In genomic region chr6:100884594-100885225, GRCm38 (mm10) we compare ENCODE assay signal across 23 mouse cellular contexts. TPM values are rescaled to one million over a fixed set of nuclear protein-coding genes. Genes with fewer than 3 reads are reported as not detected.
DNase-seq lines count a peak whose midpoint lies in the region; ATAC-seq and TF ChIP-seq lines count a peak whose summit lies in the region.
"Had no signal": no experiment of that assay in that cellular context is flagged by ENCODE, and none has a peak within 500 bp of the region (broad histone marks: within the 10 kb centered on the region; RNA-seq: fewer than 3 reads in every experiment).

No protein-coding gene starts in this region.

- no peak overlapping the region for H3K9ac ChIP-seq in hindbrain, embryonic 14.5 days
- H3K9ac ChIP-seq in hindbrain, embryonic 16.5 days (ENCODE audit: low read depth, low read length), result no peak overlapping the region
- no peak overlapping the region for H3K9ac ChIP-seq in kidney, embryonic 16.5 days (replicated peaks; ENCODE audit: low read length)
- H3K9ac ChIP-seq: heart, embryonic 15.5 days; intestine, embryonic 15.5 days; midbrain, embryonic 12.5 days; stomach, embryonic 15.5 days had no signal

- H3K4me3 ChIP-seq in hindbrain, embryonic 14.5 days (replicated peaks; ENCODE audit: low read length), result no peak overlapping the region
- H3K4me3 ChIP-seq in hindbrain, embryonic 10.5 days, result no peak overlapping the region
- H3K4me3 ChIP-seq in hindbrain, embryonic 16.5 days (ENCODE audit: low read length), result no peak overlapping the region
- no peak overlapping the region for H3K4me3 ChIP-seq in kidney, embryonic 16.5 days (ENCODE audit: low read length)
- H3K4me3 ChIP-seq: embryonic facial prominence, embryonic 10.5 days; heart, embryonic 15.5 days; intestine, embryonic 15.5 days; midbrain, embryonic 12.5 days; stomach, embryonic 15.5 days had no signal

- no peak for TF ChIP-seq POLR2A in brain, embryonic 14.5 days (IDR thresholded peaks at IDR 0.05; ENCODE audit: borderline replicate concordance, extremely low read depth, insufficient read depth, insufficient read length, poor library complexity, severe bottlenecking)

- no peak for TF ChIP-seq CTCF in brain, embryonic 14.5 days (IDR thresholded peaks at IDR 0.05; ENCODE audit: borderline replicate concordance, extremely low read depth, insufficient read depth, insufficient read length)

- no peaks in the 10 kb centered on the region for H3K36me3 ChIP-seq in hindbrain, embryonic 14.5 days (replicated peaks; ENCODE audit: control insufficient read depth, insufficient read depth)
- no peaks in the 10 kb centered on the region for H3K36me3 ChIP-seq in hindbrain, embryonic 10.5 days
- H3K36me3 ChIP-seq in hindbrain, embryonic 16.5 days (ENCODE audit: control insufficient read depth, insufficient read depth, low read length), result no peaks in the 10 kb centered on the region
- H3K36me3 ChIP-seq in kidney, embryonic 16.5 days (ENCODE audit: insufficient read depth, low read length), result no peaks in the 10 kb centered on the region
- H3K36me3 ChIP-seq: embryonic facial prominence, embryonic 10.5 days; heart, embryonic 15.5 days; intestine, embryonic 15.5 days; midbrain, embryonic 12.5 days; stomach, embryonic 15.5 days had no signal

- ATAC-seq in hindbrain, embryonic 14.5 days (ENCODE audit: low FRiP score), result peak; percentile 39; the same call in 1 of the 2 replicates
- ATAC-seq in hindbrain, embryonic 16.5 days, result peak; percentile 53
- no peak for ATAC-seq in kidney, embryonic 16.5 days (ENCODE audit: low FRiP score, low TSS enrichment)
- ATAC-seq: intestine, embryonic 15.5 days had no signal

- H3K9me3 ChIP-seq in hindbrain, embryonic 14.5 days (ENCODE audit: control insufficient read depth, low read length), result no peaks in the 10 kb centered on the region
- no peaks in the 10 kb centered on the region for H3K9me3 ChIP-seq in hindbrain, embryonic 10.5 days
- H3K9me3 ChIP-seq in hindbrain, embryonic 16.5 days (ENCODE audit: control insufficient read depth, low read length), result peaks cover 3% of the 10 kb centered on the region
- no peaks in the 10 kb centered on the region for H3K9me3 ChIP-seq in kidney, embryonic 16.5 days (ENCODE audit: low read length)
- H3K9me3 ChIP-seq: embryonic facial prominence, embryonic 10.5 days; heart, embryonic 15.5 days; intestine, embryonic 15.5 days; midbrain, embryonic 12.5 days; stomach, embryonic 15.5 days had no signal

- WGBS in hindbrain, embryonic 14.5 days, result 59% methylated on average over 12 of the region's 12 CpGs
- 93% methylated on average over 12 of the region's 12 CpGs for WGBS in hindbrain, embryonic 10.5 days
- 66% methylated on average over 12 of the region's 12 CpGs for WGBS in hindbrain, embryonic 16.5 days
- WGBS in kidney, embryonic 16.5 days, result 89% methylated on average over 12 of the region's 12 CpGs

- no peak overlapping the region for H3K27ac ChIP-seq in hindbrain, embryonic 14.5 days
- H3K27ac ChIP-seq in hindbrain, embryonic 10.5 days, result no peak overlapping the region
- H3K27ac ChIP-seq in hindbrain, embryonic 16.5 days (ENCODE audit: low read depth, low read length), result no peak overlapping the region
- H3K27ac ChIP-seq in kidney, embryonic 16.5 days (ENCODE audit: low read length), result no peak overlapping the region
- H3K27ac ChIP-seq: embryonic facial prominence, embryonic 10.5 days; heart, embryonic 15.5 days; intestine, embryonic 15.5 days; macrophage; midbrain, embryonic 12.5 days; stomach, embryonic 15.5 days had no signal

- H3K4me2 ChIP-seq in hindbrain, embryonic 14.5 days (replicated peaks), result no peak overlapping the region
- no peak overlapping the region for H3K4me2 ChIP-seq in hindbrain, embryonic 16.5 days (ENCODE audit: low read length)
- H3K4me2 ChIP-seq in kidney, embryonic 16.5 days (replicated peaks; ENCODE audit: low read depth, low read length), result no peak overlapping the region
- H3K4me2 ChIP-seq: heart, embryonic 15.5 days; intestine, embryonic 15.5 days; midbrain, embryonic 12.5 days; stomach, embryonic 15.5 days had no signal

- H3K4me1 ChIP-seq in hindbrain, embryonic 14.5 days (replicated peaks; ENCODE audit: control insufficient read depth, insufficient read depth, low read length), result no peaks in the 10 kb centered on the region
- H3K4me1 ChIP-seq in hindbrain, embryonic 10.5 days (replicated peaks), result 0 out of 2 replicates have a peak, but pooled peaks cover 3% of the 10 kb centered on the region
- no peaks in the 10 kb centered on the region; the same call in 1 of the 2 replicates for H3K4me1 ChIP-seq in hindbrain, embryonic 16.5 days (ENCODE audit: control insufficient read depth, insufficient read depth, low read depth, low read length)
- peaks cover 9% of the 10 kb centered on the region; the same call in 1 of the 2 replicates for H3K4me1 ChIP-seq in kidney, embryonic 16.5 days (ENCODE audit: insufficient read depth, low read length)
- H3K4me1 ChIP-seq: heart, embryonic 15.5 days; midbrain, embryonic 12.5 days; stomach, embryonic 15.5 days had no signal

- no peaks in the 10 kb centered on the region for H3K27me3 ChIP-seq in hindbrain, embryonic 14.5 days (ENCODE audit: control insufficient read depth, insufficient read depth, low read length)
- peaks cover 12% of the 10 kb centered on the region for H3K27me3 ChIP-seq in hindbrain, embryonic 10.5 days (ENCODE audit: insufficient read depth, poor library complexity, severe bottlenecking)
- H3K27me3 ChIP-seq in hindbrain, embryonic 16.5 days (replicated peaks; ENCODE audit: control insufficient read depth, insufficient read depth, low read length), result no peaks in the 10 kb centered on the region
- H3K27me3 ChIP-seq in kidney, embryonic 16.5 days (ENCODE audit: insufficient read depth, low read length), result no peaks in the 10 kb centered on the region
- H3K27me3 ChIP-seq: intestine, embryonic 15.5 days; stomach, embryonic 15.5 days had no signal

- DNase-seq in cerebellum, postnatal 14 days, result peak; percentile 63 to 65
- no peak for DNase-seq in cerebellum, adult 8-10 months
- no peak for DNase-seq in hindbrain, embryonic 14.5 days (ENCODE audit: low spot score)
- DNase-seq in hindbrain, embryonic 10.5 days (ENCODE audit: low spot score), result no peak
- peak; percentile 75 for DNase-seq in brain, embryonic 14.5 days (ENCODE audit: low read depth)
- DNase-seq: adrenal gland, postnatal 10 days; cerebellum, adult 2 months; gastrocnemius, postnatal 14 days; heart, adult 18-20 months; heart, postnatal 36 days; kidney, adult 8-10 months; kidney, postnatal 14 days; right cerebral cortex, adult 18-20 months; right cerebral cortex, postnatal 4 days; thymus, postnatal 25 days had no signal

RNA-seq across cellular contexts. Expression of gene Ppp4r2, which starts 51.3 kb away (rescaled TPM):
- 26.6 and 27.0 TPM in 2 replicates for polyA plus RNA-seq in hindbrain, embryonic 14.5 days (2014; fragmentation: Nextera tagmentation; extraction: Ambion mirVana)
- 17.3 and 26.5 TPM in 2 replicates for polyA plus RNA-seq in hindbrain, embryonic 10.5 days (2016; fragmentation: Nextera tagmentation; extraction: Ambion mirVana)
- 40.4 and 47.7 TPM in 2 replicates for polyA plus RNA-seq in brain, embryonic 14.5 days (2012; rRNA removed)
- 12.3 and 14.1 TPM in 2 replicates for polyA plus RNA-seq in hindbrain, embryonic 16.5 days (2015; fragmentation: Nextera tagmentation; extraction: Ambion mirVana)
- 16.7 and 17.7 TPM in 2 replicates for polyA plus RNA-seq in kidney, embryonic 16.5 days (2015; fragmentation: Nextera tagmentation; extraction: Ambion mirVana)

Comparison
In these comparisons a context has a peak if more than half of its experiments do, and no peak if none do; other contexts are left out.
1. DNase-seq: peak in cerebellum, postnatal 14 days (2 of 2) and brain, embryonic 14.5 days (single experiment); none in cerebellum, adult 8-10 months (single experiment), hindbrain, embryonic 14.5 days (single experiment) and hindbrain, embryonic 10.5 days (single experiment).